Mouse (Mus musculus): ENCODE measurements around the gene Tulp4. TPM values are rescaled to one million over a fixed set of nuclear protein-coding genes. Genes with fewer than 3 reads are reported as not detected.
"Not testable (repeated sequence)": the region's sequence is repeated elsewhere in the genome, so short reads cannot be mapped to it uniquely, and the experiment has no call there.

Gene Tulp4
- polyA plus RNA-seq, 2 experiments from 2014 or later, result 23.5 to 48.7 TPM

- ATAC-seq, result not testable (repeated sequence)
Measured at GRCm38 (mm10) chr17:6283137-6283536, 176.9 kb downstream of the Tulp4 start.

- ATAC-seq, result not testable (repeated sequence)
Measured at GRCm38 (mm10) chr17:6286169-6286568, 179.9 kb downstream of the Tulp4 start.

- ATAC-seq, result not testable (repeated sequence)
Measured at GRCm38 (mm10) chr17:6289045-6289444, 182.8 kb downstream of the Tulp4 start.

- ATAC-seq, result not testable (repeated sequence)
Measured at GRCm38 (mm10) chr17:6293882-6294281, 187.6 kb downstream of the Tulp4 start.

DNA sequence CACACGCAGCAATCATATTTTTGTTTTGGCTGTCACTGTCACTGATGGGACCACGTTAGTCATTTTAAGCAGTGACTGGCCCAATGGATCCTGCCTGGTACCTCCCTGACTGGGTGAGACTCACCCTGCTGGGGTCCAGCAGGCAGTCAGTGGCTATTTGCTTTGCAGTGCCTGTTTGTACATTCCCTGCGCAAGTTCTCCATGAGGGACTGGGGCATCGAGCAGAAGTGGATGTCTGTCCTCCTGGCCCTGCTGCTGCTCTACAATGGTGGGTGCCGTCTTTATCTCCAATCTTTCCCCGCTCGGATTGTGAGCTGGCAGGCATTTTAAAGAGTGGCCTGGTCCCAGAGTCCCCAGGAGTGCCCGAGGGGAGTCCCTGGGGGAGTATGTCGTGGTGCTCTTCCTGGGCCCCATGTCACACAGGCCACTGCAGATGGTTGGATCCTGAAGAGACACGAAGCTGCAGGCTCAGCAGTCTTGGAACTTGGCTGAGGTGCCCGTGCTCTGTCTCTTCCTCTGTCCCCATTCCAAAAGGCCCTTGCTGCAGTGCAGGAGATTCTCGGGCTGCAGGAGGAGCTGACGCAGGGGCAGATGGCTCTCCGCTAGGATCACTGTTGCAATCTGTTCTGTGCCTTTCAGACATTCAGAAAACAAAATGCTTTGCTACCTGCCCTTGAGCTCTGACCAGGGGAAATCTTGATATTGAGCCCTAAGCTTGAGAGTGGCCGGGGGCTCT is 191.0 kb downstream of the Tulp4 start:
- ATAC-seq, result not testable (repeated sequence)

- ATAC-seq, result not testable (repeated sequence)
Measured at GRCm38 (mm10) chr17:6300190-6300863, 194.1 kb downstream of the Tulp4 start.

Other genes with a start within 250 kb of the Tulp4 start
- gene Synj2, start 165.2 kb upstream of the Tulp4 start, polyA plus RNA-seq (2017; shearing (Covaris generic)), result 10 to 100 TPM; 11.3 to 19.9 TPM
- 1 to 10 TPM; 1.4 to 2.3 TPM for gene Serac1, start 26.7 kb upstream of the Tulp4 start, polyA plus RNA-seq (2017; shearing (Covaris generic))
- gene Gtf2h5, start 26.7 kb upstream of the Tulp4 start, polyA plus RNA-seq (2017; shearing (Covaris generic)), result 10 to 100 TPM; 93.2 to 94.5 TPM
- gene Tmem181a, start 150.4 kb downstream of the Tulp4 start, polyA plus RNA-seq (2017; shearing (Covaris generic)), result 10 to 100 TPM; 14.7 to 19.1 TPM
- gene Dynlt1a, start 211.1 kb downstream of the Tulp4 start, polyA plus RNA-seq (2017; shearing (Covaris generic)), result 10 to 100 TPM; 10.7 to 10.9 TPM